8 mouse cellular contexts compared by ENCODE assay signal in the genomic region with DNA sequence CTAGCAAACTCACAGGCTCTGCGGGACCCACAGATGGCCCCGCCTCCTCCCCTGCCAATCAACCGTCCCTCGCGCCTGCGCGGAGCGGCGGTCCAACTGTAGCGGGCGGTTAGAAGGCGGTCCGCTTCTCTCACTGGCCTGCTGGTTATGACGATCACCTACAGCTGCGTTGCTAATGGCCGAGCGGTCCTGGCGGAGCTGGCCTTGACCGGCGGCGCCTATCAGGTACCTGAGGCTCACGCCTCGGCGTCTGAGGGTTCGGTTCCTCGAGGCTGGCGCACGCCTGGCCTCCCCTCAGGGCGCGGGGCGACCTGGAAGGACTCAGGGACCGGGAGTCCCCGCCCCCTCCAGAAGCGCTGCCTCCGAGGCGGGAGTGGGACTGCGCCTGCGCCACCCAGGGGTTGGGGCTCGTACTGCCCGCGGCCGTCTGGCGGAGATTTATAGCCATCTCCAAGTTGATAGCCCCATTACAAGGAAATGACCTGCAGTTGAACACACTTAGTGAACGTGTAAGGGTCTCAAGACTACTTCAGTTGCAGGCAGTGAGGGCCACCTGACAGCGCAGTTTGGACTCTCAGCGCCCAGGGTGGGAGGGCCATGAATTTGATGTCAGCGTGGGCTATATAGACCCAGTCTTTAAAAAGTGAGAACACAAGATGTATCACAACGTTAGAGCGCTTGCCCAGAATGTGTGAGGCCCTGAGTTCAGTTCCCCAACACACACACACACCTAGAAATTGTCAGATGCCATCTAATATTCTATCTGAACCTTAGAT. TPM values are rescaled to one million over a fixed set of nuclear protein-coding genes. Genes with fewer than 3 reads are reported as not detected.
DNase-seq lines count a peak whose midpoint lies in the region; ATAC-seq lines count a peak whose summit lies in the region.

A gene (plus strand): TSS at position 74 of the 776 bp plus-strand sequence.

- DNase-seq in adrenal gland, postnatal 14 days: peak; percentile 98
- DNase-seq in embryo, embryonic 11.5 days (ENCODE audit: low read depth, low spot score): peak; percentile 84
- peak; percentile 91 to 93 for DNase-seq in gastrocnemius, postnatal 36 days
- peak; percentile 84 to 95 for DNase-seq in left cerebral cortex, adult 8-10 months (ENCODE audit: low spot score in 2 of 2)
- peak; percentile 97 for DNase-seq in right cerebral cortex, adult 18-20 months
- peak; percentile 89 to 95 for DNase-seq in urinary bladder, adult 18-20 months (ENCODE audit: low spot score in 2 of 2)

- peak; percentile 97 for ATAC-seq in inflammation-experienced regulatory T-cells, adult 6 months
- peak; percentile 96 for ATAC-seq in megakaryocyte, adult 5-6 weeks (ENCODE audit: poor library complexity, severe bottlenecking)

- intact Hi-C loops in gastrocnemius, postnatal 36 days (cut with DNase I): no loop called here

RNA-seq across cellular contexts. Expression of the gene that starts here (rescaled TPM):
- 1.8 TPM in 1 of 2 replicates, not detected in the other for total RNA-seq in adrenal gland, postnatal 14 days (2021)
- total RNA-seq in gastrocnemius, postnatal 36 days (2021): not detected
- not detected for polyA plus RNA-seq in inflammation-experienced regulatory T-cells, adult 6 months (2017; shearing (Covaris generic))
- total RNA-seq in left cerebral cortex, adult 8-10 months (2022): 1 to 10 TPM in 2 of 4 experiments, under 1 TPM in 1, not detected in 1; 0.89 to 1.4 (median 1.3) TPM
- not detected in 2 replicates for total RNA-seq in megakaryocyte, adult 5-6 weeks (2015)
- not detected in 2 replicates for total RNA-seq in megakaryocyte, adult 5-6 weeks (2017)

Comparison
In these comparisons a context has a peak if more than half of its experiments do, and no peak if none do; other contexts are left out.
1. Peak in every context shown above with its lines: DNase-seq and ATAC-seq.
2. Peak in DNase-seq in gastrocnemius, postnatal 36 days; RNA of the gene not detected or under 1 TPM.
3. Peak in ATAC-seq in inflammation-experienced regulatory T-cells, adult 6 months; RNA of the gene not detected or under 1 TPM.
4. Peak in ATAC-seq in megakaryocyte, adult 5-6 weeks; RNA of the gene not detected or under 1 TPM.